In genomic region chr8:119887130-119887529, GRCm38 (mm10) we compare ENCODE assay signal across 9 mouse cellular contexts. TPM values are rescaled to one million over a fixed set of nuclear protein-coding genes. Genes with fewer than 3 reads are reported as not detected.
A peak's percentile ranks its signal among the peaks of the same experiment; 100 is the strongest.
DNase-seq lines count a peak whose midpoint lies in the region; ATAC-seq and TF ChIP-seq lines count a peak whose summit lies in the region.
"Had no signal": no experiment of that assay in that cellular context is flagged by ENCODE, and none has a peak within 500 bp of the region (broad histone marks: within the 10 kb centered on the region; RNA-seq: fewer than 3 reads in every experiment).

No protein-coding gene starts in this region.

- H3K27ac ChIP-seq in kidney, embryonic 14.5 days (ENCODE audit: low read depth, low read length) = no peak overlapping the region
- H3K27ac ChIP-seq in ES-E14 (ENCODE audit: insufficient read depth, low read depth, low read length, poor library complexity, severe bottlenecking) = no peak overlapping the region
- H3K27ac ChIP-seq in embryonic fibroblast, embryonic 13.5 days (ENCODE audit: insufficient read depth, low read length) = no peak overlapping the region
- H3K27ac ChIP-seq: macrophage had no signal

- no peak; the same call in 1 of the 2 replicates for ATAC-seq in kidney, embryonic 14.5 days (ENCODE audit: low FRiP score, low TSS enrichment)

- H3K9ac ChIP-seq in kidney, embryonic 14.5 days (ENCODE audit: low read depth, low read length) = no peak overlapping the region
- no peak overlapping the region for H3K9ac ChIP-seq in ES-E14 (ENCODE audit: insufficient read depth, low read depth, low read length, poor library complexity, severe bottlenecking)

- H3K9me3 ChIP-seq in kidney, embryonic 14.5 days (ENCODE audit: control insufficient read depth, low read length) = no peaks in the 10 kb centered on the region
- H3K9me3 ChIP-seq in ES-E14 (ENCODE audit: control insufficient read depth, insufficient read depth, low read depth, low read length) = no peaks in the 10 kb centered on the region

- no peaks in the 10 kb centered on the region for H3K36me3 ChIP-seq in kidney, embryonic 14.5 days (ENCODE audit: control insufficient read depth, insufficient read depth, low read length)
- H3K36me3 ChIP-seq in ES-E14 (ENCODE audit: control insufficient read depth, insufficient read depth, low read length, poor library complexity, severe bottlenecking) = no peaks in the 10 kb centered on the region

- H3K27me3 ChIP-seq in kidney, embryonic 14.5 days (ENCODE audit: control insufficient read depth, insufficient read depth, low read length) = no peaks in the 10 kb centered on the region

- no peaks in the 10 kb centered on the region for H3K4me1 ChIP-seq in kidney, embryonic 14.5 days (ENCODE audit: control insufficient read depth, insufficient read depth, low read length)
- H3K4me1 ChIP-seq in ES-E14 (ENCODE audit: control insufficient read depth in 2 of 2, insufficient read depth in 2 of 2, low read length in 2 of 2, poor library complexity in 1 of 2) = peaks cover 0 to 2% of the 10 kb centered on the region in 2 experiments; a peak in 1 of 4 replicates
- H3K4me1 ChIP-seq in embryonic fibroblast, embryonic 13.5 days (ENCODE audit: control insufficient read depth, insufficient read depth, low read length) = peaks cover 6% of the 10 kb centered on the region

- 95% methylated on average over 3 of the region's 3 CpGs for WGBS in kidney, embryonic 14.5 days

- peak; percentile 74 for TF ChIP-seq CTCF in embryonic fibroblast, embryonic 13.5 days (IDR thresholded peaks at IDR 0.05; ENCODE audit: borderline replicate concordance, insufficient read depth, low read length)

- TF ChIP-seq POLR2A in embryonic fibroblast, embryonic 13.5 days (IDR thresholded peaks at IDR 0.05; ENCODE audit: low read depth, low read length) = no peak

- peak; percentile 50 to 83 for DNase-seq in adrenal gland, adult (ENCODE audit: inconsistent age in 2 of 2, low spot score in 1 of 2)
- DNase-seq in adrenal gland, adult 8-10 months = no peak
- peak; percentile 79 for DNase-seq in kidney, adult 18-20 months
- DNase-seq in ES-E14 (ENCODE audit: low read depth, low spot score) = no peak
- peak; percentile 35 for DNase-seq in lung, postnatal 25 days (ENCODE audit: low spot score)
- peak; percentile 49 for DNase-seq in thymus, postnatal 25 days

- in situ Hi-C loops in ES-E14 (cut with MboI; ENCODE audit: low sequenced_read_pairs in 2 of 2, unreplicated experiment in 2 of 2) = no loop called here

- no peak overlapping the region for H3K4me2 ChIP-seq in kidney, embryonic 14.5 days (replicated peaks; ENCODE audit: low read depth, low read length)

- H3K4me3 ChIP-seq in kidney, embryonic 14.5 days (ENCODE audit: low read length) = no peak overlapping the region
- no peak overlapping the region for H3K4me3 ChIP-seq in ES-E14 (ENCODE audit: insufficient read depth in 1 of 2, low read depth in 1 of 2, low read length in 2 of 2, poor library complexity in 1 of 2, severe bottlenecking in 1 of 2)
- no peak overlapping the region for H3K4me3 ChIP-seq in embryonic fibroblast, embryonic 13.5 days (ENCODE audit: insufficient read depth, low read length)

TF ChIP-seq in ES-E14, 5 proteins besides CTCF, POLR2A, EP300 and RAD21:
- no peak for TF ChIP-seq HCFC1 (IDR thresholded peaks at IDR 0.05; ENCODE audit: borderline replicate concordance, insufficient read depth, low read length)
- peak; percentile 65 for TF ChIP-seq ZC3H11A (IDR thresholded peaks at IDR 0.05; ENCODE audit: borderline replicate concordance, low read depth, low read length)

RNA-seq across cellular contexts. Expression of gene Usp10, which starts 23.0 kb away (rescaled TPM):
- total RNA-seq in adrenal gland, adult 8-10 months (2022) = 100 to 1,000 TPM in 3 of 4 experiments, 10 to 100 TPM in 1; 88.6 to 130 (median 113) TPM
- polyA plus RNA-seq in kidney, embryonic 14.5 days (2014; fragmentation: Nextera tagmentation; extraction: Ambion mirVana) = 91.9 and 156 TPM in 2 replicates
- 201 and 211 TPM in 2 replicates for total RNA-seq in ES-E14 (2012; rRNA removed)
- polyA plus RNA-seq in embryonic fibroblast, embryonic 13.5 days (2011; ENCODE audit: insufficient read length, low read depth, missing spikeins) = 73.6 and 83.9 TPM in 2 replicates

RNA-seq across cellular contexts. Expression of gene Gm20388, which starts 23.5 kb away (rescaled TPM):
- 10 to 100 TPM in 1 of 4 experiments, 1 to 10 TPM in 3; 1.7 to 16.9 (median 5.8) TPM for total RNA-seq in adrenal gland, adult 8-10 months (2022)
- 5.7 TPM in 1 of 2 replicates, not detected in the other for polyA plus RNA-seq in kidney, embryonic 14.5 days (2014; fragmentation: Nextera tagmentation; extraction: Ambion mirVana)
- 27.0 and 34.8 TPM in 2 replicates for total RNA-seq in ES-E14 (2012; rRNA removed)
- polyA plus RNA-seq in embryonic fibroblast, embryonic 13.5 days (2011; ENCODE audit: insufficient read length, low read depth, missing spikeins) = 82.0 and 82.8 TPM in 2 replicates

RNA-seq across cellular contexts. Expression of gene Klhl36, which starts 25.1 kb away (rescaled TPM):
- total RNA-seq in adrenal gland, adult 8-10 months (2022) = 10 to 100 TPM in 3 of 4 experiments, 1 to 10 TPM in 1; 8.4 to 13.8 (median 11.8) TPM
- 13.3 and 13.8 TPM in 2 replicates for polyA plus RNA-seq in kidney, embryonic 14.5 days (2014; fragmentation: Nextera tagmentation; extraction: Ambion mirVana)
- 3.2 and 3.6 TPM in 2 replicates for total RNA-seq in ES-E14 (2012; rRNA removed)
- polyA plus RNA-seq in embryonic fibroblast, embryonic 13.5 days (2011; ENCODE audit: insufficient read length, low read depth, missing spikeins) = 1.6 and 2.1 TPM in 2 replicates

RNA-seq across cellular contexts. Expression of gene Cotl1, which starts 46.8 kb away (rescaled TPM):
- total RNA-seq in adrenal gland, adult 8-10 months (2022) = 10 to 100 TPM; 38.1 to 64.0 (median 54.4) TPM
- polyA plus RNA-seq in kidney, embryonic 14.5 days (2014; fragmentation: Nextera tagmentation; extraction: Ambion mirVana) = 239 and 329 TPM in 2 replicates
- total RNA-seq in ES-E14 (2012; rRNA removed) = 40.5 and 73.3 TPM in 2 replicates
- 27.0 and 35.5 TPM in 2 replicates for polyA plus RNA-seq in embryonic fibroblast, embryonic 13.5 days (2011; ENCODE audit: insufficient read length, low read depth, missing spikeins)

Comparison
In these comparisons a context has a peak if more than half of its experiments do, and no peak if none do; other contexts are left out.
1. DNase-seq: peak in adrenal gland, adult (2 of 2), kidney, adult 18-20 months (single experiment), lung, postnatal 25 days (single experiment) and thymus, postnatal 25 days (single experiment); none in adrenal gland, adult 8-10 months (single experiment) and ES-E14 (single experiment).